Mouse (Mus musculus) embryonic facial prominence, embryonic 13.5 days (tissue): ENCODE results near the gene Srsf12. TPM values are rescaled to one million over a fixed set of nuclear protein-coding genes. Genes with fewer than 3 reads are reported as not detected.

Experiments used
- ATAC-seq: fragments of 200-750 bp; cut with Nextera tagmentation; 2 replicates; pipeline ENCODE4 v1.8.0; 2017; ENCODE audit warnings: low read depth; ENCODE audit not compliant: insufficient number of reproducible peaks, insufficient read depth, low FRiP score, low TSS enrichment
- H3K27ac ChIP-seq: fragments of 300-500 bp; sonication (generic); 2 replicates; pipeline ENCODE4 v1.5.1; 2015; ENCODE audit warnings: moderate library complexity, mild to moderate bottlenecking, inconsistent platforms
- H3K27me3 ChIP-seq: fragments of 300-500 bp; sonication (generic); 2 replicates; pipeline ENCODE4 v1.6.1; 2015; ENCODE audit warnings: mild to moderate bottlenecking, inconsistent platforms
- H3K36me3 ChIP-seq: fragments of 300-500 bp; sonication (generic); 2 replicates; pipeline ENCODE4 v1.6.1; 2015; ENCODE audit warnings: mild to moderate bottlenecking, inconsistent platforms
- H3K4me1 ChIP-seq: fragments of 300-500 bp; sonication (generic); 2 replicates; pipeline ENCODE4 v1.6.1; 2015; ENCODE audit warnings: inconsistent platforms
- H3K4me2 ChIP-seq: fragments of 300-500 bp; sonication (generic); 2 replicates; pipeline ENCODE4 v1.6.1; 2015; ENCODE audit warnings: moderate library complexity, mild to moderate bottlenecking, inconsistent platforms
- H3K4me3 ChIP-seq: fragments of 300-500 bp; sonication (generic); 2 replicates; pipeline ENCODE4 v1.5.1; 2015; ENCODE audit warnings: mild to moderate bottlenecking, inconsistent platforms
- H3K9ac ChIP-seq: fragments of 300-500 bp; sonication (generic); 2 replicates; pipeline ENCODE4 v1.6.1; 2015; ENCODE audit warnings: mild to moderate bottlenecking, inconsistent platforms
- H3K9me3 ChIP-seq: fragments of 300-500 bp; sonication (generic); 2 replicates; pipeline ENCODE4 v1.6.1; 2016; ENCODE audit warnings: inconsistent platforms
- WGBS: fragments of 180-500 bp; shearing (Covaris S2); methylation state at CpG from one replicate; pipeline ENCODE4 v1.1.7; 2015; ENCODE audit warnings: mixed read lengths; 5-methylcytosine and 5-hydroxymethylcytosine counted together
- polyA plus RNA-seq: library from polyadenylated mRNA; unstranded; fragments of >200 nt; fragmentation: Nextera tagmentation; extraction: Ambion mirVana; gene quantifications from 2 replicates; pipeline ENCODE4 v1.2.1, GENCODE M21; 2015

Srsf12 gene
- 18.8 and 20.6 TPM in 2 replicates for polyA plus RNA-seq

DNA sequence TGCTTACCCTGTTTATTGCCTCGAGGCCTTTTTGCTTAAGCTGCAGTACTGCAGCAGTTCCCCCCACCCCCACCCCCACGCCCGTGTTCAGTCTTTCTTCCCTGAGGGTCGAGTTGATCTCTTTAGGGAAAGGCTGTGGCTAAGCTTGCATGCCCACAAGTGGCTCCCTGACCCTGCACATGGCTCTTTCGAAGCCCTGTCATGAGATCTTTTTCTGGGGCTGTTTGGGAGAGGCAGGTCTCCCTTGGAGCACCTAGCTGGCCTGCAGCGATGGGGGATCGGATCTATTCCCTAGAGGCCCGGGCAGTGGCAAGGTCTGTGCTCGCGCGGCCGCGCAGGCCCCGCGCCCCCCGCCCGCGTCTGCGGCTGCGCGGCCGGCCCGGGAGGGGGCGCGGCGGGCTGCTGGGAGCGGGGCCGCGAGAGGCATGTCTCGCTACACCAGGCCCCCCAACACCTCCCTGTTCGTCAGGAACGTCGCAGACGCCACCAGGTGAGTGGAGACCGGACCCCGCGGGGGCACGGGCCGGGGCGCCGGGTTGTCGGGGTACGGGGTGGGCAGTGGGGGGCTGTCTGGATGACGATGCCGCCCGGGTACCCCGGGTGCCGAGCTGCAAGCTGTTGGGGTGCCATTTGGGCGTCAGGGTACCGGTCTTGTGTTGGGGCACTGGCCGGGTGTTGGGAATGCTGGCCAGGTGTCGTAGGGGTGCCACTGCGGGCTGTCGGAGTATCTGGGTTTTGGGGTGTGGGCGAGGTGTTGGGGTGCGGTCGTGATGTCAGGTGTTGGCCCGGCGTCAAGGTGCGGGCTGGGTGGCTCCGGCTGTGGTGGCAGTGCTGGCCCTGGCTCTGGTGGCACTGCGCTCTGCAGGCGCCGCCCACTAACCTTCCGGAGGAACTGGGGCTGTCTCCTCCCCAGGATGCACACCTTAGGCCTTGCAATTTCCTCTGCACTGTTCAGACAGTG, at the start of gene Srsf12:
Gene Srsf12 (plus strand): TSS at position 111 of the 961 bp plus-strand sequence.
- H3K9ac ChIP-seq, result peak within 1 kb of the TSS; percentile 89
- under 1% methylated on average over 61 of the region's 65 CpGs for whole genome bisulfite sequencing
- 0 out of 2 replicates have a peak, but pooled peaks cover 4% of the 10 kb centered on the region for H3K9me3 ChIP-seq
- peaks cover 14% of the 10 kb centered on the region for H3K4me1 ChIP-seq
- H3K36me3 ChIP-seq, result no peaks in the 10 kb centered on the region
- peak within 1 kb of the TSS; percentile 75 for H3K27ac ChIP-seq
- H3K27me3 ChIP-seq, result no peaks in the 10 kb centered on the region
- peak within 1 kb of the TSS; percentile 72 for H3K4me3 ChIP-seq
- H3K4me2 ChIP-seq, result peak within 1 kb of the TSS; percentile 94
- ATAC-seq, result peak; percentile 75

- H3K9me3 ChIP-seq, result no peaks in the 10 kb centered on the region
- H3K4me2 ChIP-seq, result no peak overlapping the region
- no peaks in the 10 kb centered on the region for H3K36me3 ChIP-seq
- no peak overlapping the region for H3K4me3 ChIP-seq
- H3K4me1 ChIP-seq, result peaks cover 5% of the 10 kb centered on the region
- ATAC-seq, result no peak
- no peak overlapping the region for H3K9ac ChIP-seq
- H3K27me3 ChIP-seq, result no peaks in the 10 kb centered on the region
- no peak overlapping the region for H3K27ac ChIP-seq
- WGBS, result 78% methylated on average over 5 of the region's 5 CpGs
Observed at GRCm38 (mm10) chr4:33183477-33183876, 25.3 kb upstream of the Srsf12 start.

- H3K4me3 ChIP-seq, result peak overlapping the region; percentile 68
- no peak overlapping the region for H3K27ac ChIP-seq
Observed at GRCm38 (mm10) chr4:33188164-33188563, 20.6 kb upstream of the Srsf12 start.

GRCm38 (mm10) chr4:33188781-33189734, 19.7 kb upstream of the Srsf12 start:
- under 1% methylated on average over 103 of the region's 123 CpGs for WGBS
- no peaks in the 10 kb centered on the region for H3K27me3 ChIP-seq
- peaks cover 8% of the 10 kb centered on the region for H3K4me1 ChIP-seq
- H3K4me3 ChIP-seq, result peak overlapping the region; percentile 68
- peak overlapping the region; percentile 94 for H3K4me2 ChIP-seq
- H3K9ac ChIP-seq, result peak overlapping the region; percentile 78
- no peaks in the 10 kb centered on the region for H3K36me3 ChIP-seq
- ATAC-seq, result peak; percentile 87
- peak overlapping the region; percentile 89 for H3K27ac ChIP-seq
- H3K9me3 ChIP-seq, result no peaks in the 10 kb centered on the region

More at GRCm38 (mm10) chr4:33188164-33188563, 20.6 kb upstream of the Srsf12 start:
- Histone ChIP-seq H3K9me3 (no peaks in the 10 kb centered on the region), H3K9ac (no peak overlapping the region), H3K27me3 (no peaks in the 10 kb centered on the region), H3K36me3 (no peaks in the 10 kb centered on the region), H3K4me1 (peaks cover 8% of the 10 kb centered on the region), H3K4me2 (peak overlapping the region; percentile 94)
- 10% methylated on average over 9 of the region's 9 CpGs for WGBS
- ATAC-seq, result no peak

- H3K9ac ChIP-seq, result peak within 1 kb of the TSS; percentile 78
- peak within 1 kb of the TSS; percentile 94 for H3K4me2 ChIP-seq
- no peaks in the 10 kb centered on the region for H3K36me3 ChIP-seq
- peak within 1 kb of the TSS; percentile 68 for H3K4me3 ChIP-seq
- 13% methylated on average over 6 of the region's 6 CpGs for WGBS
- ATAC-seq, result no peak
- no peaks in the 10 kb centered on the region for H3K27me3 ChIP-seq
- H3K27ac ChIP-seq, result peak within 1 kb of the TSS; percentile 89
- H3K4me1 ChIP-seq, result peaks cover 8% of the 10 kb centered on the region
- H3K9me3 ChIP-seq, result no peaks in the 10 kb centered on the region
Observed at GRCm38 (mm10) chr4:33189735-33190036, 19.1 kb upstream of the Srsf12 start, which contains the start of gene Pm20d2. Gene Pm20d2 (minus strand): TSS chr4:33189737.

- WGBS, result 11% methylated on average over 2 of the region's 2 CpGs
- H3K27me3 ChIP-seq, result no peaks in the 10 kb centered on the region
- no peak overlapping the region for H3K9ac ChIP-seq
Observed at GRCm38 (mm10) chr4:33198117-33198516, 10.7 kb upstream of the Srsf12 start.

DNA sequence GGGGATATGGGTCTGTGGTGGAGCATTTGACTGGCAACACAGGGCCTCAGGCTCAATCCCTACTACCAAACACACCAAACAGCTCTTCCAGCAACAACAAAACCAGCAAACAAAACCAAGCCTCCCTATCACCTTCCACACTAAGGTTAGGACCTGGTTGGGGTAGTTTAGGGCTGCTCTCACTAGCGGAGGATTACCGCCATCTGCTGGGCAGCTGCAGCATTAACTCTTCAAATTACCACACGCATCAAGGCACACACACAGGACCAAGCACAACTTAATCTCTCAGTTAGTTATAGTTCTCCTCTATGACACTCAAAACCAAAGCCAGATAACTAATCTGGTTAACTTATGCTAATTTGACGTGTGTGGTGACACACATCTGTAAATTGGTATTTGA, 4.1 kb upstream of the Srsf12 start:
- Histone ChIP-seq H3K4me2 (no peak overlapping the region), H3K4me3 (no peak overlapping the region), H3K9me3 (no peaks in the 10 kb centered on the region), H3K27me3 (no peaks in the 10 kb centered on the region), H3K36me3 (no peaks in the 10 kb centered on the region), H3K4me1 (peaks cover 9% of the 10 kb centered on the region), H3K27ac (no peak overlapping the region), H3K9ac (no peak overlapping the region)
- 4% methylated on average over 4 of the region's 4 CpGs for WGBS
- no peak for ATAC-seq

More at GRCm38 (mm10) chr4:33198117-33198516, 10.7 kb upstream of the Srsf12 start:
- Histone ChIP-seq H3K4me1 (no peaks in the 10 kb centered on the region), H3K4me3 (no peak overlapping the region), H3K4me2 (no peak overlapping the region), H3K36me3 (no peaks in the 10 kb centered on the region), H3K27ac (no peak overlapping the region), H3K9me3 (no peaks in the 10 kb centered on the region)
- ATAC-seq, result no peak

DNA sequence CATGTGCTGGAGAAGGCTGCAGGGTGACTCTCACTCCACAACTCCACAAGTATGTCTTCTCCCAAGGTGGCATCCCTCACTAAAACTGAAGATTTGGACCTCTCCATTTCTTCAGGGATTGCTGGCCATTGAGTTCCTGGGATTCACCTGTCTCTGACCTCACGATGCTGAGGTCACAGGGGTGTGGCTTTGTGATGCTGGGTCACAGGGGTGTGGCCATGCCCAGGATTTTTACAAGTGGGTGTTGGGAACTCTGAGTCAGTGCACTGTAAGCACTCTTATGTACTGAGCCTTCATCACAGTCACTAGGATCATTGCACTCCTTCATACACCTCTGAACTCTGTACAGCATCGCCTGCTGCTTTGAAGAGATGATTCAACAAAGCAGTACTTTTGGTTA, 1.2 kb upstream of the Srsf12 start:
- H3K4me2 ChIP-seq, result no peak overlapping the region
- no peak for ATAC-seq
- H3K4me3 ChIP-seq, result no peak overlapping the region
- no peak overlapping the region for H3K9ac ChIP-seq
- H3K27ac ChIP-seq, result no peak overlapping the region
- 65% methylated on average over 2 of the region's 2 CpGs for WGBS
- H3K4me1 ChIP-seq, result peaks cover 14% of the 10 kb centered on the region
- 0 out of 2 replicates have a peak, but pooled peaks cover 4% of the 10 kb centered on the region for H3K9me3 ChIP-seq
- H3K36me3 ChIP-seq, result no peaks in the 10 kb centered on the region
- no peaks in the 10 kb centered on the region for H3K27me3 ChIP-seq

DNA sequence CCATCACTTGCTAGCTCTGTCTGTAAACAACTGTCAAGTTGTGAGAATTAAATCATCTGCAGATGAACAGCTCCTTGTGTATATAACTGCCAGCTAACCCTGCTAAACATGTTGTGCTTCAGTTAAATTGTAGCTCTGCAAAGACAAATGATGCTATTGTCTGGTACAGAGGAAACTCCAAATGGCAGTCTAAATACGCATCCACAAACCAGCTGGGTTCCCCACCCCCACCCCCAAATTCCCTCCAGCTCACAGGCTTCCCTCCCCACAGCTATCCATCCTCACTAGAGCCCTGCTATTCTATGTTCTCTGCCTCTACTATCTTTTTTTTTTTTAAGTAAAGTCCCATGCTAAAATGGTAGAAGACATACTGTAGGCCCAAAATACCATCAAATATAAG, 13.1 kb downstream of the Srsf12 start:
- 23% methylated on average over 1 of the region's 1 CpGs for WGBS
- H3K4me1 ChIP-seq, result peaks cover 17% of the 10 kb centered on the region
- H3K4me3 ChIP-seq, result no peak overlapping the region
- no peaks in the 10 kb centered on the region for H3K9me3 ChIP-seq
- H3K4me2 ChIP-seq, result no peak overlapping the region
- H3K27me3 ChIP-seq, result no peaks in the 10 kb centered on the region
- no peak for ATAC-seq
- no peaks in the 10 kb centered on the region for H3K36me3 ChIP-seq
- no peak overlapping the region for H3K27ac ChIP-seq
- H3K9ac ChIP-seq, result no peak overlapping the region

DNA sequence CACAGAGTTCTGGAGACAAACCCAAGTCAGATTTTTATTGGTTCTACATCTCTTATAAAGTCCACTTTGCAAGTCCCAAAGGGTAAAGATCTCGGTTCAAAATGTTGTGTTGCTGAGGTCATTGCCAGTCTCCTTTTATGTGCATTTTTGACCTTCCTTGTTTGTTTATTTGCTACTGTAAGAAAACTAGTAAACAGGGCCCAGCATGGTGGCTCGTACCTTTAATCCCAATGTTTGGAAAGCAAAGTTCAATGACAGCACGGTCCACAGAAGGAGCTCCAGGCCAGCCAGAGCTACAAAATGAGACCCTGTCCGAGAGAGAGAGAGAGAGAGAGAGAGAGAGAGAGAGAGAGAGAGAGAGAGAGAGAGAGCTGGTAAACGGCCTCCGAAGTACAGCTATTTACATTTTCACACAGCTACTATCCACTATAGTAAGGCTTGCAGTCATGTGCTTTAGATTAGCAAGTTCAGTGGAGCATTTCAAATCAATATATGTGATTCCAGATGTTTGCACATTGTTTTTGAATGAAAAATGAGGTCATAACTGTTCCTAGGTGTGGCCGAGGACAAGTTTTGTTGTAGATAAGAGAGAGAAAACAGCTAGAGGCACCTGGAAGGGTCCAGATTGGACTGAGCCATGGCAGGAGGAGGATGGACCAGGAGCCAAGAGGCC, 15.3 kb downstream of the Srsf12 start:
- peak overlapping the region; percentile 13; the same call in 1 of the 2 replicates for H3K27ac ChIP-seq
- H3K4me3 ChIP-seq, result no peak overlapping the region
- no peaks in the 10 kb centered on the region for H3K9me3 ChIP-seq
- WGBS, result 34% methylated on average over 7 of the region's 7 CpGs
- ATAC-seq, result peak; percentile 26; the same call in 1 of the 2 replicates
- H3K36me3 ChIP-seq, result 0 out of 2 replicates have a peak, but pooled peaks cover 4% of the 10 kb centered on the region
- no peak overlapping the region for H3K9ac ChIP-seq
- 0 out of 2 replicates have a peak overlapping the region, but pooled peaks have one; percentile 1 for H3K4me2 ChIP-seq
- H3K4me1 ChIP-seq, result peaks cover 17% of the 10 kb centered on the region
- no peaks in the 10 kb centered on the region for H3K27me3 ChIP-seq

DNA sequence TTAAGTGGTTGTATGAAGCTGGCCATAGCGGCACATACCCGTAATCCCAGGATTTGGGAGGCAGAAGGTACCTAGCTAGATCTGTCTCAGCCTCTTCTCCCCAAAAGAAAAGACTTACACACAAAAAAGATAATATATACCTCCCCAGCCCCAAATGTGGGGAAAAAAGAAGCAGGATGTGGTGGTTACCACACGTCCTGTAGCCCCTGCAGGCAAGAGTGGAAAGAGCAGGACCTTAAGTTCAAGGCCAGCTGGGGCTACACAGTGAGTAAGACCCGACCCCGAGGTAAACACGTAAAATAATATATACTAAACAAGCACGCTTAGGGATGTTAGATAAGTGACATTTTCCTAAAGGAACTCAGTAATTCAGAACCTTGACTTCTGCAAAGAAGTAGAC, 18.4 kb downstream of the Srsf12 start:
- Histone ChIP-seq H3K4me3 (no peak overlapping the region), H3K27me3 (no peaks in the 10 kb centered on the region), H3K9me3 (no peaks in the 10 kb centered on the region), H3K36me3 (0 out of 2 replicates have a peak, but pooled peaks cover 13% of the 10 kb centered on the region), H3K4me2 (no peak overlapping the region), H3K9ac (no peak overlapping the region), H3K27ac (no peak overlapping the region), H3K4me1 (peaks cover 12% of the 10 kb centered on the region; the same call in 1 of the 2 replicates)
- 82% methylated on average over 7 of the region's 7 CpGs for WGBS
- no peak for ATAC-seq
